Mouse (Mus musculus) embryonic facial prominence, embryonic 12.5 days (tissue): Measurements from ENCODE around the gene Unc13c. TPM values are rescaled to one million over a fixed set of nuclear protein-coding genes. Genes with fewer than 3 reads are reported as not detected.

Experiments
- ATAC-seq: fragments of 200-750 bp; cut with Nextera tagmentation; 2 replicates; pipeline ENCODE4 v1.8.0; 2017; ENCODE audit not compliant: insufficient number of reproducible peaks, insufficient read depth, low FRiP score, low TSS enrichment
- H3K27ac ChIP-seq: fragments of 300-500 bp; sonication (generic); 2 replicates; pipeline ENCODE4 v1.5.1; 2016; ENCODE audit warnings: mild to moderate bottlenecking
- H3K27me3 ChIP-seq: fragments of 300-500 bp; sonication (generic); 2 replicates; pipeline ENCODE4 v1.6.1; 2016; ENCODE audit warnings: mild to moderate bottlenecking, moderate library complexity
- H3K36me3 ChIP-seq: fragments of 300-500 bp; sonication (generic); 2 replicates; pipeline ENCODE4 v1.6.1; 2016; ENCODE audit warnings: mild to moderate bottlenecking
- H3K4me1 ChIP-seq: fragments of 300-500 bp; sonication (generic); 2 replicates; pipeline ENCODE4 v1.6.1; 2016
- H3K4me2 ChIP-seq: fragments of 300-500 bp; sonication (generic); replicated peaks from 2 replicates; pipeline ENCODE4 v1.6.1; 2016; ENCODE audit warnings: mild to moderate bottlenecking, moderate library complexity
- H3K4me3 ChIP-seq: fragments of 300-500 bp; sonication (generic); 2 replicates; pipeline ENCODE4 v1.5.1; 2016; ENCODE audit warnings: mild to moderate bottlenecking
- H3K9ac ChIP-seq: fragments of 300-500 bp; sonication (generic); 2 replicates; pipeline ENCODE4 v1.6.1; 2016; ENCODE audit warnings: mild to moderate bottlenecking, moderate library complexity
- H3K9me3 ChIP-seq: fragments of 300-500 bp; sonication (generic); 2 replicates; pipeline ENCODE4 v1.6.1; 2016; ENCODE audit warnings: mild to moderate bottlenecking, moderate library complexity
- WGBS: fragments of 180-500 bp; shearing (Covaris S2); methylation state at CpG from one replicate; pipeline ENCODE4 v1.1.7; 2016; 5-methylcytosine and 5-hydroxymethylcytosine counted together
- polyA plus RNA-seq: library from polyadenylated mRNA; unstranded; fragments of >200 nt; fragmentation: Nextera tagmentation; extraction: Ambion mirVana; gene quantifications from 2 replicates; pipeline ENCODE4 v1.2.1, GENCODE M21; 2016

Unc13c gene
- polyA plus RNA-seq, 1 experiment from 2014 or later: 0.51 TPM

GRCm38 (mm10) chr9:73866666-73867065 is 102.1 kb downstream of the Unc13c start:
- no peak overlapping the region for H3K4me3 ChIP-seq
- H3K9me3 ChIP-seq: no peaks in the 10 kb centered on the region
- H3K27ac ChIP-seq: no peak overlapping the region
- no peak for ATAC-seq
- peaks cover 5% of the 10 kb centered on the region; the same call in 1 of the 2 replicates for H3K4me1 ChIP-seq
- WGBS: 90% methylated on average over 2 of the region's 2 CpGs
- no peak overlapping the region for H3K4me2 ChIP-seq
- H3K27me3 ChIP-seq: no peaks in the 10 kb centered on the region
- H3K9ac ChIP-seq: no peak overlapping the region
- no peaks in the 10 kb centered on the region for H3K36me3 ChIP-seq

GRCm38 (mm10) chr9:73859469-73859868 is 109.3 kb downstream of the Unc13c start:
- no peaks in the 10 kb centered on the region for H3K27me3 ChIP-seq
- no peaks in the 10 kb centered on the region for H3K9me3 ChIP-seq
- no peak for ATAC-seq
- no peaks in the 10 kb centered on the region for H3K4me1 ChIP-seq
- H3K27ac ChIP-seq: no peak overlapping the region
- H3K9ac ChIP-seq: no peak overlapping the region
- H3K4me2 ChIP-seq: no peak overlapping the region
- WGBS: 87% methylated on average over 3 of the region's 3 CpGs
- no peaks in the 10 kb centered on the region for H3K36me3 ChIP-seq
- no peak overlapping the region for H3K4me3 ChIP-seq

GRCm38 (mm10) chr9:73854281-73854680 is 114.5 kb downstream of the Unc13c start:
- 59% methylated on average over 3 of the region's 3 CpGs for WGBS
- Histone ChIP-seq H3K4me2 (no peak overlapping the region), H3K36me3 (no peaks in the 10 kb centered on the region), H3K4me1 (no peaks in the 10 kb centered on the region), H3K27ac (no peak overlapping the region), H3K9ac (no peak overlapping the region), H3K27me3 (no peaks in the 10 kb centered on the region), H3K9me3 (no peaks in the 10 kb centered on the region), H3K4me3 (no peak overlapping the region)
- no peak for ATAC-seq

- no peaks in the 10 kb centered on the region for H3K36me3 ChIP-seq
- no peak for ATAC-seq
- no peak overlapping the region for H3K9ac ChIP-seq
- H3K9me3 ChIP-seq: no peaks in the 10 kb centered on the region
- H3K27ac ChIP-seq: no peak overlapping the region
- WGBS: 85% methylated on average over 4 of the region's 4 CpGs
- no peaks in the 10 kb centered on the region for H3K4me1 ChIP-seq
- H3K27me3 ChIP-seq: no peaks in the 10 kb centered on the region
- H3K4me3 ChIP-seq: no peak overlapping the region
- no peak overlapping the region for H3K4me2 ChIP-seq
Measured at GRCm38 (mm10) chr9:73806681-73807080, 162.1 kb downstream of the Unc13c start.

- WGBS: 66% methylated on average over 4 of the region's 4 CpGs
- no peak overlapping the region for H3K9ac ChIP-seq
Measured at GRCm38 (mm10) chr9:73774616-73775015, 194.2 kb downstream of the Unc13c start.

GRCm38 (mm10) chr9:73755185-73755584 is 213.6 kb downstream of the Unc13c start:
- Histone ChIP-seq H3K4me1 (no peaks in the 10 kb centered on the region), H3K4me3 (no peak overlapping the region), H3K27me3 (no peaks in the 10 kb centered on the region), H3K9me3 (no peaks in the 10 kb centered on the region), H3K27ac (no peak overlapping the region), H3K9ac (no peak overlapping the region), H3K36me3 (no peaks in the 10 kb centered on the region), H3K4me2 (no peak overlapping the region)
- no peak for ATAC-seq
- WGBS: 82% methylated on average over 2 of the region's 2 CpGs

More at GRCm38 (mm10) chr9:73774616-73775015, 194.2 kb downstream of the Unc13c start:
- no peaks in the 10 kb centered on the region for H3K36me3 ChIP-seq
- H3K27me3 ChIP-seq: no peaks in the 10 kb centered on the region
- no peak overlapping the region for H3K27ac ChIP-seq
- no peak overlapping the region for H3K4me3 ChIP-seq
- H3K9me3 ChIP-seq: no peaks in the 10 kb centered on the region
- no peaks in the 10 kb centered on the region for H3K4me1 ChIP-seq
- ATAC-seq: no peak
- no peak overlapping the region for H3K4me2 ChIP-seq

- no peaks in the 10 kb centered on the region for H3K27me3 ChIP-seq
- no peak overlapping the region for H3K4me2 ChIP-seq
- no peak overlapping the region for H3K27ac ChIP-seq
- WGBS: 37% methylated on average over 3 of the region's 3 CpGs
- no peak for ATAC-seq
- no peaks in the 10 kb centered on the region for H3K36me3 ChIP-seq
- no peak overlapping the region for H3K9ac ChIP-seq
- no peaks in the 10 kb centered on the region for H3K9me3 ChIP-seq
- H3K4me3 ChIP-seq: no peak overlapping the region
- no peaks in the 10 kb centered on the region for H3K4me1 ChIP-seq
Measured at GRCm38 (mm10) chr9:73753480-73753879, 215.3 kb downstream of the Unc13c start.

- 82% methylated on average over 1 of the region's 1 CpGs for whole genome bisulfite sequencing
Measured at GRCm38 (mm10) chr9:73751344-73751743, 217.4 kb downstream of the Unc13c start.

GRCm38 (mm10) chr9:73734446-73734845 is 234.3 kb downstream of the Unc13c start:
- Histone ChIP-seq H3K36me3 (no peaks in the 10 kb centered on the region), H3K4me2 (no peak overlapping the region), H3K27ac (no peak overlapping the region), H3K4me1 (no peaks in the 10 kb centered on the region), H3K27me3 (no peaks in the 10 kb centered on the region), H3K4me3 (no peak overlapping the region), H3K9me3 (no peaks in the 10 kb centered on the region), H3K9ac (no peak overlapping the region)
- 76% methylated on average over 7 of the region's 7 CpGs for WGBS
- ATAC-seq: no peak

More at GRCm38 (mm10) chr9:73751344-73751743, 217.4 kb downstream of the Unc13c start:
- H3K36me3 ChIP-seq: no peaks in the 10 kb centered on the region
- H3K9me3 ChIP-seq: no peaks in the 10 kb centered on the region
- H3K27me3 ChIP-seq: no peaks in the 10 kb centered on the region
- no peak overlapping the region for H3K9ac ChIP-seq
- H3K4me3 ChIP-seq: no peak overlapping the region
- no peak overlapping the region for H3K27ac ChIP-seq
- H3K4me2 ChIP-seq: no peak overlapping the region
- H3K4me1 ChIP-seq: no peaks in the 10 kb centered on the region
- ATAC-seq: no peak

GRCm38 (mm10) chr9:73725717-73726662 is 242.8 kb downstream of the Unc13c start:
- Histone ChIP-seq H3K4me3 (no peak overlapping the region), H3K27ac (no peak overlapping the region), H3K9ac (no peak overlapping the region), H3K9me3 (no peaks in the 10 kb centered on the region), H3K4me2 (no peak overlapping the region), H3K4me1 (no peaks in the 10 kb centered on the region), H3K27me3 (no peaks in the 10 kb centered on the region), H3K36me3 (no peaks in the 10 kb centered on the region)
- 69% methylated on average over 6 of the region's 6 CpGs for WGBS
- ATAC-seq: no peak

GRCm38 (mm10) chr9:73724776-73725175 is 244.0 kb downstream of the Unc13c start:
- no peaks in the 10 kb centered on the region for H3K36me3 ChIP-seq
- no peaks in the 10 kb centered on the region for H3K4me1 ChIP-seq
- no peaks in the 10 kb centered on the region for H3K9me3 ChIP-seq
- no peak overlapping the region for H3K4me2 ChIP-seq
- H3K27ac ChIP-seq: no peak overlapping the region
- no peaks in the 10 kb centered on the region for H3K27me3 ChIP-seq
- no peak overlapping the region for H3K4me3 ChIP-seq
- H3K9ac ChIP-seq: no peak overlapping the region
- 77% methylated on average over 4 of the region's 4 CpGs for WGBS
- ATAC-seq: no peak

- H3K4me3 ChIP-seq: no peak overlapping the region
- no peaks in the 10 kb centered on the region for H3K36me3 ChIP-seq
- no peaks in the 10 kb centered on the region for H3K9me3 ChIP-seq
- WGBS: 45% methylated on average over 4 of the region's 4 CpGs
- no peak overlapping the region for H3K9ac ChIP-seq
- no peak overlapping the region for H3K4me2 ChIP-seq
- peaks cover 3% of the 10 kb centered on the region; the same call in 1 of the 2 replicates for H3K4me1 ChIP-seq
- H3K27ac ChIP-seq: no peak overlapping the region
- no peak for ATAC-seq
- no peaks in the 10 kb centered on the region for H3K27me3 ChIP-seq
Measured at GRCm38 (mm10) chr9:73713508-73713907, 255.3 kb downstream of the Unc13c start.
